Mouse (Mus musculus) myocyte (in vitro differentiated cells): Measurements from ENCODE around the gene Glra1. TPM values are rescaled to one million over a fixed set of nuclear protein-coding genes. Genes with fewer than 3 reads are reported as not detected.

Source experiments
- H3K27me3 ChIP-seq: one replicate; pipeline ENCODE4 v1.6.1; 2011; ENCODE audit not compliant: control insufficient read depth, insufficient read depth, insufficient read length
- H3K36me3 ChIP-seq: one replicate; pipeline ENCODE4 v1.6.1; 2011; ENCODE audit not compliant: control insufficient read depth, insufficient read depth
- H3K4me2 ChIP-seq: one replicate; pipeline ENCODE4 v1.6.1; 2011; ENCODE audit warnings: low read depth, control low read depth
- H3K4me3 ChIP-seq: one replicate; pipeline ENCODE4 v1.5.1; 2011; ENCODE audit warnings: mild to moderate bottlenecking, control low read depth, moderate library complexity
- H3K79me2 ChIP-seq: one replicate; pipeline ENCODE4 v1.6.1; 2011; ENCODE audit not compliant: control insufficient read depth, insufficient read depth
- H3ac ChIP-seq: one replicate; pipeline ENCODE4 v1.6.1; 2011; ENCODE audit not compliant: control insufficient read depth, insufficient read length
- CEBPB ChIP-seq: IDR thresholded peaks from 2 replicates; pipeline ENCODE4 v1.6.1; 2011; ENCODE audit warnings: mild to moderate bottlenecking, moderate library complexity; ENCODE audit not compliant: poor library complexity, insufficient read depth, severe bottlenecking
- E2F4 ChIP-seq: IDR thresholded peaks from one replicate; pipeline ENCODE4 v1.6.1; 2011; ENCODE audit warnings: mild to moderate bottlenecking, control low read depth, moderate library complexity; ENCODE audit not compliant: insufficient read depth
- MAX ChIP-seq: IDR thresholded peaks from one replicate; pipeline ENCODE4 v1.6.1; 2011; ENCODE audit warnings: low read depth, mild to moderate bottlenecking, control low read depth
- MYOD1 ChIP-seq, 3 experiments: IDR thresholded peaks; one replicate each; pipeline ENCODE4 v1.6.1; 2011; ENCODE audit warnings: control low read depth in 2 of 3, low read depth in 2 of 3, mild to moderate bottlenecking in 2 of 3, moderate library complexity in 1 of 3; ENCODE audit not compliant: insufficient read length in 2 of 3, control insufficient read depth in 1 of 3
- MYOG ChIP-seq, 3 experiments: IDR thresholded peaks; one replicate each; pipeline ENCODE4 v1.6.1; 2011; ENCODE audit warnings: control low read depth in 2 of 3, low read depth in 2 of 3, mild to moderate bottlenecking in 2 of 3; ENCODE audit not compliant: insufficient read length in 2 of 3, control insufficient read depth in 1 of 3, insufficient read depth in 1 of 3
- POLR2A ChIP-seq: IDR thresholded peaks from one replicate; pipeline ENCODE4 v1.6.1; 2011; ENCODE audit warnings: low read depth, mild to moderate bottlenecking, control low read depth, moderate library complexity; ENCODE audit not compliant: insufficient read length
- POLR2AphosphoS2 ChIP-seq: IDR thresholded peaks from one replicate; pipeline ENCODE4 v1.6.1; 2011; ENCODE audit warnings: low read depth, control low read depth; ENCODE audit not compliant: insufficient read length
- REST ChIP-seq: IDR thresholded peaks from one replicate; pipeline ENCODE4 v1.6.1; 2011; ENCODE audit warnings: mild to moderate bottlenecking, control low read depth, moderate library complexity; ENCODE audit not compliant: insufficient read depth, insufficient read length
- SRF ChIP-seq: IDR thresholded peaks from one replicate; pipeline ENCODE4 v1.6.1; 2011; ENCODE audit warnings: low read depth; ENCODE audit not compliant: control insufficient read depth, insufficient read length
- TCF12 ChIP-seq: IDR thresholded peaks from one replicate; pipeline ENCODE4 v1.6.1; 2011; ENCODE audit warnings: mild to moderate bottlenecking, control low read depth; ENCODE audit not compliant: poor library complexity, insufficient read depth, severe bottlenecking
- TCF3 ChIP-seq: IDR thresholded peaks from one replicate; pipeline ENCODE4 v1.6.1; 2011; ENCODE audit warnings: low read depth, control low read depth; ENCODE audit not compliant: insufficient read length
- USF1 ChIP-seq: IDR thresholded peaks from one replicate; pipeline ENCODE4 v1.6.1; 2011; ENCODE audit warnings: low read depth, mild to moderate bottlenecking, control low read depth, moderate library complexity
- polyA plus RNA-seq: library from polyadenylated mRNA; unstranded; fragments of >200 nt; fragmentation: generic; extraction: Trizol; gene quantifications from one replicate; pipeline ENCODE4 v1.2.1, GENCODE M21; 2012; ENCODE audit warnings: missing spikeins

The Glra1 gene
- polyA plus RNA-seq, 1 experiment, result 0.02 TPM

- Histone ChIP-seq H3K79me2 (no peaks in the 10 kb centered on the region), H3K36me3 (no peaks in the 10 kb centered on the region), H3K4me2 (no peak overlapping the region), H3K27me3 (peaks cover 6% of the 10 kb centered on the region), H3ac (no peak overlapping the region), H3K4me3 (no peak overlapping the region)
- no peak for TF ChIP-seq TCF12
- TF ChIP-seq MAX, result no peak
- no peak for TF ChIP-seq SRF
- no peak for TF ChIP-seq MYOD1 (IDR thresholded peaks at IDR 0.05; ENCODE audit: control insufficient read depth in 1 of 3, insufficient read length in 2 of 3, low read depth in 2 of 3)
- no peak for TF ChIP-seq E2F4
- no peak for TF ChIP-seq REST
- no peak for TF ChIP-seq USF1
- TF ChIP-seq TCF3, result no peak
- TF ChIP-seq POLR2A, result no peak
- TF ChIP-seq CEBPB, result no peak
- no peak for TF ChIP-seq MYOG (IDR thresholded peaks at IDR 0.05; ENCODE audit: control insufficient read depth in 1 of 3, insufficient read depth in 1 of 3, insufficient read length in 2 of 3, low read depth in 2 of 3)
- TF ChIP-seq POLR2AphosphoS2, result no peak
These were observed 65.3 kb downstream of the Glra1 start for GRCm38 (mm10) chr11:55542671-55543070.

DNA sequence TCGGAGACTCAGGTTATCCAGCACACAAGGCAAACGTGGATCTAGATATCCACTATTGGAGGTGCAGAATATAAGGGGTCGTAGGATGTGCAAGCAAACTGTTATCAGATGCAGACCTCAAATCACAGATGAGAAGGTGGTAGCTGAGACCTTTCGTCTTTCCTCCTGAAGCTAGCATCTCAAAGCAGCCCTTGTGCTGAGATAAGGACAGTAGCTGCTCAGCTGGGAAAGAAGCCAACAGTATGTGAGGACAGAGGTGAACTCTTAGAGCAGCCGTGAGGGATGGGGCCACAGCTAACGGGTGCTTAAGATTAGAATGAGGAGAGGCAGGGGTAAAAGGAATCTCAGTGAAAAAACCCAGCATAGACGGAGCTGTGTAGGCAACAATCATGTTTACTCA, 65.9 kb downstream of the Glra1 start:
- H3K79me2 ChIP-seq, result no peaks in the 10 kb centered on the region
- no peak overlapping the region for H3K4me3 ChIP-seq
- H3K36me3 ChIP-seq, result no peaks in the 10 kb centered on the region
- H3K27me3 ChIP-seq, result peaks cover 6% of the 10 kb centered on the region
- H3K4me2 ChIP-seq, result no peak overlapping the region
- TF ChIP-seq SRF, result no peak
- no peak for TF ChIP-seq E2F4
- H3ac ChIP-seq, result no peak overlapping the region

GRCm38 (mm10) chr11:55534766-55535165, 73.2 kb downstream of the Glra1 start:
- no peak for TF ChIP-seq TCF12
- TF ChIP-seq POLR2AphosphoS2, result no peak
- no peak for TF ChIP-seq MYOD1 (IDR thresholded peaks at IDR 0.05; ENCODE audit: control insufficient read depth in 1 of 3, insufficient read length in 2 of 3, low read depth in 2 of 3)
- TF ChIP-seq MYOG (IDR thresholded peaks at IDR 0.05; ENCODE audit: control insufficient read depth in 1 of 3, insufficient read depth in 1 of 3, insufficient read length in 2 of 3, low read depth in 2 of 3), result no peak
- H3K4me2 ChIP-seq, result no peak overlapping the region
- no peak overlapping the region for H3K4me3 ChIP-seq
- H3ac ChIP-seq, result no peak overlapping the region
- H3K36me3 ChIP-seq, result no peaks in the 10 kb centered on the region
- no peaks in the 10 kb centered on the region for H3K79me2 ChIP-seq
- H3K27me3 ChIP-seq, result peaks cover 35% of the 10 kb centered on the region

GRCm38 (mm10) chr11:55533378-55533777, 74.6 kb downstream of the Glra1 start:
- H3K36me3 ChIP-seq, result no peaks in the 10 kb centered on the region
- no peaks in the 10 kb centered on the region for H3K79me2 ChIP-seq
- no peak overlapping the region for H3ac ChIP-seq
- H3K27me3 ChIP-seq, result peaks cover 35% of the 10 kb centered on the region
- TF ChIP-seq E2F4 (no peak), TCF12 (no peak), POLR2AphosphoS2 (no peak), REST (no peak), USF1 (no peak)
- H3K4me2 ChIP-seq, result no peak overlapping the region
- H3K4me3 ChIP-seq, result no peak overlapping the region

GRCm38 (mm10) chr11:55530741-55531140, 77.3 kb downstream of the Glra1 start:
- no peak for TF ChIP-seq MYOG (IDR thresholded peaks at IDR 0.05; ENCODE audit: control insufficient read depth in 1 of 3, insufficient read depth in 1 of 3, insufficient read length in 2 of 3, low read depth in 2 of 3)
- no peak for TF ChIP-seq TCF3
- no peak for TF ChIP-seq MAX
- TF ChIP-seq POLR2AphosphoS2, result no peak
- no peak for TF ChIP-seq USF1
- TF ChIP-seq REST, result no peak
- TF ChIP-seq POLR2A, result no peak
- TF ChIP-seq TCF12, result no peak
- no peak for TF ChIP-seq MYOD1 (IDR thresholded peaks at IDR 0.05; ENCODE audit: control insufficient read depth in 1 of 3, insufficient read length in 2 of 3, low read depth in 2 of 3)
- TF ChIP-seq E2F4, result no peak
- no peak for TF ChIP-seq SRF

More at GRCm38 (mm10) chr11:55530741-55531140, 77.3 kb downstream of the Glra1 start:
- Histone ChIP-seq H3K27me3 (peaks cover 35% of the 10 kb centered on the region), H3ac (no peak overlapping the region), H3K36me3 (no peaks in the 10 kb centered on the region), H3K4me3 (no peak overlapping the region), H3K79me2 (no peaks in the 10 kb centered on the region), H3K4me2 (no peak overlapping the region)
